Mouse (Mus musculus): ENCODE data around the gene Gpr171. TPM values are rescaled to one million over a fixed set of nuclear protein-coding genes. Genes with fewer than 3 reads are reported as not detected.
"Not testable (repeated sequence)": the region's sequence is repeated elsewhere in the genome, so short reads cannot be mapped to it uniquely, and the experiment has no call there.

Gpr171 gene
- total RNA-seq, 2 experiments from 2014 or later: not detected

- intact Hi-C loops (cut with DNase I): loop anchor here (5.0 to 10.0 kb wide), 2 partner anchors 50 to 633 kb away; no protein-coding TSS in a partner anchor
- DNase-seq (ENCODE audit: low spot score in 2 of 2): no peak
Observed at GRCm38 (mm10) chr3:59121780-59122449, 20.3 kb upstream of the Gpr171 start.

GRCm38 (mm10) chr3:59121067-59121730 lies 19.6 kb upstream of the Gpr171 start:
- intact Hi-C loops (cut with DNase I): loop anchor here (5.0 to 10.0 kb wide), 2 partner anchors 51 to 634 kb away; no protein-coding TSS in a partner anchor
- peak; percentile 22 to 23 for DNase-seq (ENCODE audit: low spot score in 2 of 2)

GRCm38 (mm10) chr3:59113973-59114517 lies 12.4 kb upstream of the Gpr171 start:
- DNase-seq (ENCODE audit: low spot score in 2 of 2): no peak
- intact Hi-C loops (cut with DNase I): no loop called here

- intact Hi-C loops (cut with DNase I): not testable (repeated sequence)
Observed at GRCm38 (mm10) chr3:59113291-59113690, 11.7 kb upstream of the Gpr171 start.

GRCm38 (mm10) chr3:59111944-59112343 lies 10.3 kb upstream of the Gpr171 start:
- intact Hi-C loops (cut with DNase I): no loop called here

More at GRCm38 (mm10) chr3:59113291-59113690, 11.7 kb upstream of the Gpr171 start:
- DNase-seq (ENCODE audit: low spot score in 2 of 2): not testable (repeated sequence)

GRCm38 (mm10) chr3:59109834-59110233 lies 8.2 kb upstream of the Gpr171 start:
- intact Hi-C loops (cut with DNase I); DNase-seq (ENCODE audit: low spot score in 2 of 2): not testable (repeated sequence)

More at GRCm38 (mm10) chr3:59111944-59112343, 10.3 kb upstream of the Gpr171 start:
- no peak for DNase-seq (ENCODE audit: low spot score in 2 of 2)

- intact Hi-C loops (cut with DNase I): no loop called here
- DNase-seq (ENCODE audit: low spot score in 2 of 2): no peak
Observed at GRCm38 (mm10) chr3:59107439-59107838, 5.8 kb upstream of the Gpr171 start.

GRCm38 (mm10) chr3:59104462-59104861 lies 2.8 kb upstream of the Gpr171 start:
- intact Hi-C loops (cut with DNase I): no loop called here
- no peak for DNase-seq (ENCODE audit: low spot score in 2 of 2)

GRCm38 (mm10) chr3:59102146-59102545 lies 525 bp upstream of the Gpr171 start:
- intact Hi-C loops (cut with DNase I): no loop called here
- no peak for DNase-seq (ENCODE audit: low spot score in 2 of 2)

GRCm38 (mm10) chr3:59098540-59098939 lies 3.1 kb downstream of the Gpr171 start:
- intact Hi-C loops (cut with DNase I): no loop called here
- no peak for DNase-seq (ENCODE audit: low spot score in 2 of 2)

GRCm38 (mm10) chr3:59097421-59097820 lies 4.2 kb downstream of the Gpr171 start:
- DNase-seq (ENCODE audit: low spot score in 2 of 2): no peak
- intact Hi-C loops (cut with DNase I): no loop called here

- DNase-seq (ENCODE audit: low spot score in 2 of 2): no peak
- intact Hi-C loops (cut with DNase I): no loop called here
Observed at GRCm38 (mm10) chr3:59092702-59093101, 8.9 kb downstream of the Gpr171 start.

GRCm38 (mm10) chr3:59080919-59081318 lies 20.7 kb downstream of the Gpr171 start:
- intact Hi-C loops (cut with DNase I): no loop called here
- DNase-seq (ENCODE audit: low spot score in 2 of 2): no peak

- no peak for DNase-seq (ENCODE audit: low spot score in 2 of 2)
- intact Hi-C loops (cut with DNase I): no loop called here
Observed at GRCm38 (mm10) chr3:59080293-59080916, 21.2 kb downstream of the Gpr171 start.

- intact Hi-C loops (cut with DNase I): loop anchor here (5.0 kb wide), 1 partner anchor 1033 kb away; no protein-coding TSS in a partner anchor
- peak; percentile 45 to 55 for DNase-seq (ENCODE audit: low spot score in 2 of 2)
Observed at GRCm38 (mm10) chr3:59079327-59079726, 22.3 kb downstream of the Gpr171 start.

- DNase-seq (ENCODE audit: low spot score in 2 of 2): no peak
- intact Hi-C loops (cut with DNase I): loop anchor here (5.0 kb wide), 1 partner anchor 1034 kb away; no protein-coding TSS in a partner anchor
Observed at GRCm38 (mm10) chr3:59078585-59078984, 23.0 kb downstream of the Gpr171 start.

- DNase-seq (ENCODE audit: low spot score in 2 of 2): peak in 1 of 2 experiments; percentile 30
- intact Hi-C loops (cut with DNase I): loop anchor here (5.0 kb wide), 1 partner anchor 1035 kb away; no protein-coding TSS in a partner anchor
Observed at GRCm38 (mm10) chr3:59077278-59077677, 24.3 kb downstream of the Gpr171 start.

- DNase-seq (ENCODE audit: low spot score in 2 of 2); intact Hi-C loops (cut with DNase I): not testable (repeated sequence)
Observed at GRCm38 (mm10) chr3:59069071-59069470, 32.5 kb downstream of the Gpr171 start.

- peak in 1 of 2 experiments; percentile 29 for DNase-seq (ENCODE audit: low spot score in 2 of 2)
- intact Hi-C loops (cut with DNase I): no loop called here
Observed at GRCm38 (mm10) chr3:59066558-59067294, 34.9 kb downstream of the Gpr171 start.

Measured in left cerebral cortex, postnatal 14 days (tissue).